Mouse (Mus musculus): ENCODE measurements around the gene B3galt6. TPM values are rescaled to one million over a fixed set of nuclear protein-coding genes. Genes with fewer than 3 reads are reported as not detected.

Gene B3galt6
- total RNA-seq (2022) = 1 to 10 TPM in 3 of 4 experiments, under 1 TPM in 1; 0.94 to 1.8 (median 1.6) TPM

DNA sequence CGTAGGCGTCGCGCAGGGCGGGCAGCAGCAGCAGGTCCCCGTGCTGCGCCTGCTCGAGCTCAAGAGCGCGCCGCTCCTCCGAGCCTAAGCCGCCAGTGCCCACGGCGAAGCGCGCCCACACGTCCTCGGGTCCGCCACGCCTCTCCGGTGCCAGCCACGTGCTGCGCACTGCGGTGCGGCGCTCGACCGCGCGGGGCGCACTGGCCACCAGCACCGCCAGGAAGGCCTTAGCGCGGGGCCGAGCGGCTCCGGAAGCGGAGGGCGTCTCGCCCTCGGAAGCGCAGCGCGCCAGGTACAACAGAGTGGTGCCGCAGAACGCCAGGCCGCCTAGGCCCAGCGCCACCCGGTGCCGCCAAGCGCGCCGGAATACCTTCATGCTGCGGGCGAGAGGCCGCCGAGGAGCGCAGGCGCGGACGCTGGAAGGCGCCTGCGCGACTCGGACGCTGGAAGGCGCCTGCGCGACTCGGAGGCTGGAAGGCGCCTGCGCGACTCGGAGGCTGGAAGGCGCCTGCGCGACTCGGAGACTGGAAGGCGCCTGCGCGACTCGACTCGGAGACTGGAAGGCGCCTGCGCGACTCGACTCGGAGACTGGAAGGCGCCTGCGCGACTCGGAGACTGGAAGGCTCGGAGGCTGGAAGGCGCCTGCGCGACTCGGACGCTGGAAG lies at the start of gene B3galt6, which contains the start of gene Sdf4:
Gene B3galt6 (minus strand): TSS at position 409 of the 665 bp plus-strand sequence.
Gene Sdf4 (plus strand): TSS at position 632 of the 665 bp plus-strand sequence.
- peak; percentile 74 to 81 for DNase-seq (ENCODE audit: low spot score in 2 of 2)

DNA sequence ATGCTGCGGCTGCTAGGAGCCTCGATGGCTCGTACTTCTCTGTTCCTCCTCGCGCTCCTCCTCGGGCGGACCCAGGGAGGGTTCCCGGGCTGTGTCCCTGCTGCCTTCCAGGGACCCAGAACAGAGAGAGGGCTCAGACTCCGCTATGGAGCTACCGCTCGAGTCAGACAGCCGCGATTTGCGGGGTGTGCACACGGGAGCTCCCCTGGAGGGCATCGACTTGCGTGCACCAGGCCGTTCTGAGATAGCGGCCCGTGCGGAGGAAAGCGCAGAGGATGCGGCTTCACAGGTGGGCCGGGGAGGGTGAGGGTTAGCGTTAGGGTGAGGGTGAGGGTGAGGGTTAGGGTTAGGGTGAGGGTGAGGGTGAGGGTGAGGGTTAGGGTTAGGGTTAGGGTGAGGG lies 42.5 kb upstream of the B3galt6 start:
- DNase-seq (ENCODE audit: low spot score in 2 of 2) = no peak

- no peak for DNase-seq (ENCODE audit: low spot score in 2 of 2)
These were observed 41.9 kb upstream of the B3galt6 start for GRCm38 (mm10) chr4:156034301-156034700.

GRCm38 (mm10) chr4:156033476-156034119 lies 41.1 kb upstream of the B3galt6 start:
- DNase-seq (ENCODE audit: low spot score in 2 of 2) = peak in 1 of 2 experiments; percentile 31

GRCm38 (mm10) chr4:156032856-156033255 lies 40.4 kb upstream of the B3galt6 start:
- no peak for DNase-seq (ENCODE audit: low spot score in 2 of 2)

- DNase-seq (ENCODE audit: low spot score in 2 of 2) = peak; percentile 80 to 81
These were observed 39.3 kb upstream of the B3galt6 start for GRCm38 (mm10) chr4:156031593-156032391.

GRCm38 (mm10) chr4:156031255-156031592 lies 38.8 kb upstream of the B3galt6 start:
- DNase-seq (ENCODE audit: low spot score in 2 of 2) = no peak

DNA sequence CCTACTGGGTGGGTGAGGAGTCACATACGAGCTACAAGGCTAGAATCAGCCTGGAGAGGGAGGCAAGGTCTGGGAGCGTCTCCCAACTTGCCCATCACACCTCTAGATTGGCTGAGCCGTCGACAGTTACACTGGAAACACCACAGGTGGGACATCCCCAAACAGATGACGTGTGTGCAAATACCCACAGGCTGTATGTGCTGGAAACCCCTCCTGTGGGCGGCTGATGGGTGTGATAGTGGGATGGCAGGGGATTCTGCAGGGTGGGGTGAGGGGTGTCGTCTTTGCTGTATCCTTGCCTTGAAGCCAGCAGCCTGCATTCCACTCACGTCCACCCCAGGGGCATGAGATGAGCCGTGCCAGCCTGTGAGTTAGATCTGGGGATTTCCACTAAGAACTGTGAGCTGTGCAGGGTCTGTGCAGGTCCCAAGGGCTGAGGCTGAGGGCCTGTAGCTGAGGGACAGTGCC lies 38.2 kb upstream of the B3galt6 start:
- DNase-seq (ENCODE audit: low spot score in 2 of 2) = no peak

- DNase-seq (ENCODE audit: low spot score in 2 of 2) = no peak
These were observed 36.1 kb upstream of the B3galt6 start for GRCm38 (mm10) chr4:156028580-156028979.

GRCm38 (mm10) chr4:156026013-156026412 lies 33.6 kb upstream of the B3galt6 start, which contains the start of gene Tnfrsf18:
Gene Tnfrsf18 (plus strand): TSS chr4:156026164.
- no peak for DNase-seq (ENCODE audit: low spot score in 2 of 2)

DNA sequence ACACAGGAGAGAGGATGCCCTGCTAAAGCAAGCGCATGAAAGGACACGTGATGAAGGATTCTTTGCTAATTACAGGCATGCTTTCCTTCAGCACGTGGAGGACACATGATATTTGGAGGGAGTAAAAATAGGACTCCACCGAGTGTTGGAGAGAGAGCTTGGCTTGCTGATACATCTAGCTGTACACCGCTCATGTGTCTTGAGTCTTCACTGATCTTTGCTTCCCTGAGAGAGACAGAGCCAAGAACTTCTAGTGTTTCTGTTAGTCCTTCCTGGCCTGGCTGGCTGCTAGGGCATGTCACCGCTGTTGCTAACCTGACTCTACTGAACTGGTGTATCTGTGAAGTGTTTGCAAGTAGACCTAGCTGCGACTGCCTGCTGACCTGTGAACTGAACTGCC lies 31.7 kb upstream of the B3galt6 start:
- peak; percentile 43 to 64 for DNase-seq (ENCODE audit: low spot score in 2 of 2)

GRCm38 (mm10) chr4:156023520-156023919 lies 31.1 kb upstream of the B3galt6 start:
- DNase-seq (ENCODE audit: low spot score in 2 of 2) = no peak

DNA sequence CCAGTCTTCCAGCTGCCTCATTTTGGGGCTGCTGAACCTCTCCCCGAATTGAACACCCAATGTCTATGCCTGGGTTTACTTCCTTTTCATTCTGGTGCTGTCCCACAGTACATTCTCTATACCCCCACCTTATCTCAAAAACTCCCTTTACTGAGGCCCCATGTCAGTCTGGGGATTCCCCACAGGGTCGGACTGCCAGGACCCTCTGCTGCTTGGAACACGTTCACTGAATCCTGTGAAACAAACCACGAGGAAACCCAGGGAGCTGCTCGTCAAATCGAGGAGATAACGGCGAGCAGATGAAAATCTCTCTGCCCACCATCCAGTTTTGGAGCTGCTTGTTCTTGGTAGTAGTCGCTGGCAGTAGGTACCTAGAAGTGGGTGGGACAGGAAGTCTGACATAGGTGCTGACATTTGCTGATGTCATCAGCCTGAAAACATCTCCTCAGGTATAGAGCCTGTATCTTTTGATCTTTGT lies 29.5 kb upstream of the B3galt6 start:
- DNase-seq (ENCODE audit: low spot score in 2 of 2) = no peak

DNA sequence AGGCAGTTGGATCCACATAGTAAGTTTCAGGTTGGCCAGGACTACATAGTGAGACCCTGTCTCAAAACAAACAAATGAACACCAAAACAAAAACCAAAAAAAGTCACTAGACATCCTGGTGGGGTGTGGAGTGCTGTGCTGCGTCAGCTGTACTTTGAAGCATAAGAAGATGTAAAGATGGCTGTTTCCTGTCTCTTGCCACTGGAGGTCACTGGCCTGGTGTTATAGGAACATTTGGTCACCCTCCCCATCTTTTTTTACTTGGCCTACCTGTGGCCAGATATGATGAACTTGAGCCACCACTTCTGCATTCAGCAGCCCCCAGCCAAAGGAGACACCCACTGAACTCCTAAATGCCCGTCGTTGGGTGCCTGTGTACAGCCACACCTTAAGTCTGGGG lies 28.9 kb upstream of the B3galt6 start:
- DNase-seq (ENCODE audit: low spot score in 2 of 2) = no peak

- peak in 1 of 2 experiments; percentile 36 for DNase-seq (ENCODE audit: low spot score in 2 of 2)
These were observed 27.3 kb upstream of the B3galt6 start for GRCm38 (mm10) chr4:156019771-156020170.

GRCm38 (mm10) chr4:156014436-156014835 lies 22.0 kb upstream of the B3galt6 start:
- no peak for DNase-seq (ENCODE audit: low spot score in 2 of 2)

- no peak for DNase-seq (ENCODE audit: low spot score in 2 of 2)
These were observed 21.2 kb upstream of the B3galt6 start, which contains the start of gene Tnfrsf4 for GRCm38 (mm10) chr4:156013637-156014036. Gene Tnfrsf4 (plus strand): TSS chr4:156013843.

GRCm38 (mm10) chr4:156008369-156008768 lies 15.9 kb upstream of the B3galt6 start:
- DNase-seq (ENCODE audit: low spot score in 2 of 2) = no peak

- DNase-seq (ENCODE audit: low spot score in 2 of 2) = no peak
These were observed 11.7 kb upstream of the B3galt6 start for GRCm38 (mm10) chr4:156004109-156004508.

DNA sequence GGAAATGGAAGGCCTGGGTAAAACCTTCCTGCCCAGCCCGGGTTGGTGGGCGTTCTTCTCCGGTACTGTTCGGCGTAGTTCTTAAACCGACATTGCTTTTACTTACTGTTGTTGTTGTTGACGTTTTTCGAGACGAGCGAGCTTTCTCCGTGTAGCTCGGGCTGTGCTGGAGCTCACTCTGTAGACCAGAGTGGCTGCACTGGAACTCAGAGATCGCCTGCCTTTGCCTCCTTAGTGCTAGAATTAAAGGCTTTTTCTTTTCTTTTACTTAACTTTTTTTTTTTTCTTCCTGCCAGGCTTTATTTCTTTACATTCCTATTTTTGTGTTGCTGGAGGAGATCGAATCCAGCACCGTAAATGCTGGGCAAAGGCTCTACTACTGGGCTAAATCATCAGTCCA lies 1.2 kb upstream of the B3galt6 start:
- DNase-seq (ENCODE audit: low spot score in 2 of 2) = no peak

DNA sequence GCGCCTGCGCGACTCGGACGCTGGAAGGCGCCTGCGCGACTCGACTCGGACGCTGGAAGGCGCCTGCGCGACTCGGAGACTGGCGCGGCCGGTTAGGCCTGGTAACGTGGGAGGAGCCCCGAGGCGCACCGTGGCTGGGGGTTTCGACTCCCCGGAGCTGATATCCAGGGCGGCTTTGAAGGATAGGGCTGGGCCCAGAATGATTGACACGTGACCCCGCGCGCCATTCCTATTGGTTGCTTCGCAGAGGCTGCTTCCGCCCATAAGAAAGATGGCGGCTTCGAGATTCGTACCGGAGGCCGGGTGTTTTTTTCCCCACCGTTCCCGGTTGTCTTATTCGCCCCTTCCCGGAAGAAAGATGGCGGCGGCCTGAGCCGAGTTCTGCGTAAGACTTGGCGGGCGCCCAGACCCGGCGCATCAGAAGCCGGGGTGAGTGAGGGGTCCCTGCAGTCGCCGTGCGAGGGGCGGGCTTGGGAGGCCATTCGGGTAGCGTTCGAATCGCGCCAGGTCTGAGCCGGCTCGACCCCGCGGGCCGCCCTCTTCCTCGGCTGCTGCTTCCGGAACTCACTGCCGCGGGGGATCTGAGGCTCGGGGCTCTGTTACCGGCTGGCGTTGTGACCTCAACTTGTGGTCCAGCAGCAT lies 578 bp upstream of the B3galt6 start:
- DNase-seq (ENCODE audit: low spot score in 2 of 2) = peak; percentile 92 to 94
